Mouse (Mus musculus) liver, embryonic 14.5 days (tissue): ENCODE results near the gene Slc17a7.

Source experiments
- CTCF ChIP-seq: IDR thresholded peaks from 2 replicates; pipeline ENCODE4 v1.5.1; 2016; ENCODE audit warnings: antibody characterized with exemption, low read depth, control low read depth
- EP300 ChIP-seq: IDR thresholded peaks from 2 replicates; pipeline ENCODE4 v1.6.1; 2016; ENCODE audit warnings: antibody characterized with exemption, low read depth

DNA sequence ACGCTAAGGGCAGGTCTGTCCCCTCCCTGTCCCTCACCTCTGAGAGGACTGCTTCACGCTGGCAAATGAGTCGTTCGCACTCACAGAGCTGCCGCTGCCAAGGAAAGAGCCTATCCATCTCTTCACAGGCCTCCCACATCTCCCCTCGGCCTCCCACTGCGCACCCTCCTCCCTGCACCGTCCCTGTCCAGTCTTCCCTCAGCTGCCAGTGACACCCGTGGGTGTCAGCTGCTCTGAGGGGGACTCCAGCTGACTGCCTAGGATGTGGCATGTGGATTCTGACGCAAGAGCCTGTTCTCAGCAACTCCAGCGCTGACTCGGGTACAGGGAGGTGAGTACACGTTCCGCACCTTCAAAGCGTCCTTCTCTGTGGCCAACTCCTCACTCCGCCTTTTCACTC lies 25.9 kb downstream of the Slc17a7 start:
- no peak for TF ChIP-seq EP300
- TF ChIP-seq CTCF, result no peak
